Mouse (Mus musculus) midbrain, embryonic 15.5 days (tissue): ENCODE results near the gene Apoa4. TPM values are rescaled to one million over a fixed set of nuclear protein-coding genes. Genes with fewer than 3 reads are reported as not detected.

ENCODE experiments used
- ATAC-seq: fragments of 200-750 bp; cut with Nextera tagmentation; replicated peaks from 2 replicates; pipeline ENCODE4 v1.8.0; 2017; ENCODE audit warnings: moderate TSS enrichment
- H3K27ac ChIP-seq: fragments of 300-500 bp; sonication (generic); 2 replicates; pipeline ENCODE4 v1.5.1; 2015; ENCODE audit warnings: mild to moderate bottlenecking, inconsistent platforms
- H3K27me3 ChIP-seq: fragments of 300-500 bp; sonication (generic); replicated peaks from 2 replicates; pipeline ENCODE4 v1.6.1; 2015; ENCODE audit warnings: inconsistent platforms
- H3K36me3 ChIP-seq: fragments of 300-500 bp; sonication (generic); replicated peaks from 2 replicates; pipeline ENCODE4 v1.6.1; 2015; ENCODE audit warnings: inconsistent platforms
- H3K4me1 ChIP-seq: fragments of 300-500 bp; sonication (generic); 2 replicates; pipeline ENCODE4 v1.6.1; 2015; ENCODE audit warnings: inconsistent platforms
- H3K4me2 ChIP-seq: fragments of 300-500 bp; sonication (generic); 2 replicates; pipeline ENCODE4 v1.6.1; 2015; ENCODE audit warnings: inconsistent platforms, mild to moderate bottlenecking, moderate library complexity
- H3K4me3 ChIP-seq: fragments of 300-500 bp; sonication (generic); 2 replicates; pipeline ENCODE4 v1.5.1; 2015; ENCODE audit warnings: mild to moderate bottlenecking, inconsistent platforms
- H3K9ac ChIP-seq: fragments of 300-500 bp; sonication (generic); 2 replicates; pipeline ENCODE4 v1.6.1; 2015; ENCODE audit warnings: mild to moderate bottlenecking, inconsistent platforms
- H3K9me3 ChIP-seq: fragments of 300-500 bp; sonication (generic); 2 replicates; pipeline ENCODE4 v1.6.1; 2016; ENCODE audit warnings: inconsistent platforms
- WGBS: fragments of 180-500 bp; shearing (Covaris S2); methylation state at CpG from one replicate; pipeline ENCODE4 v1.1.7; 2015; ENCODE audit warnings: mixed read lengths; 5-methylcytosine and 5-hydroxymethylcytosine counted together
- polyA plus RNA-seq: library from polyadenylated mRNA; unstranded; fragments of >200 nt; fragmentation: Nextera tagmentation; extraction: Ambion mirVana; gene quantifications from 2 replicates; pipeline ENCODE4 v1.2.1, GENCODE M21; 2015

Gene Apoa4
- polyA plus RNA-seq, 1 experiment from 2014 or later = 1.0 TPM

DNA sequence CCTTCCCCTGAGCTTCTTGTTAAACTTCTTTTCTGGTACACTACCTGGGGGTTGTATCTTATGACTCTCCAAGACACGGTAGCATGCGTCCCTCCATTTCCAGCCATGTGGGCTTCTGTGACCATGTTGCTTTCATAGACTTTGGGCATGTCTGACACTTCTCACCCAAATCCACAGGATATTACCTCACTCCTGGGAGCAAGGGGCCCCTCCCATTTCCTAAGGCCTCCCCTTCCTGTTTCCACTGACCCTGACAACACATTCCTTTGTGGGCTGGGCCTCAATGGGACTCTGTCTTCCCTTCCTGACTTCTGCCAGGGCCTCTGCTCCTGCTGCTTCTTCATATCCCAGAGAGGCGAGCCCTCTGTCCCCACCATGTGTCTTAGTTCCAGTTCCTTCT, 17.1 kb downstream of the Apoa4 start:
- no peak overlapping the region for H3K4me3 ChIP-seq
- no peaks in the 10 kb centered on the region for H3K36me3 ChIP-seq
- no peak overlapping the region for H3K27ac ChIP-seq
- WGBS = 86% methylated on average over 3 of the region's 3 CpGs
- H3K4me1 ChIP-seq = no peaks in the 10 kb centered on the region
- ATAC-seq = no peak
- no peak overlapping the region for H3K4me2 ChIP-seq
- H3K9me3 ChIP-seq = no peaks in the 10 kb centered on the region
- H3K9ac ChIP-seq = no peak overlapping the region
- H3K27me3 ChIP-seq = peaks cover 4% of the 10 kb centered on the region; the same call in 1 of the 2 replicates

DNA sequence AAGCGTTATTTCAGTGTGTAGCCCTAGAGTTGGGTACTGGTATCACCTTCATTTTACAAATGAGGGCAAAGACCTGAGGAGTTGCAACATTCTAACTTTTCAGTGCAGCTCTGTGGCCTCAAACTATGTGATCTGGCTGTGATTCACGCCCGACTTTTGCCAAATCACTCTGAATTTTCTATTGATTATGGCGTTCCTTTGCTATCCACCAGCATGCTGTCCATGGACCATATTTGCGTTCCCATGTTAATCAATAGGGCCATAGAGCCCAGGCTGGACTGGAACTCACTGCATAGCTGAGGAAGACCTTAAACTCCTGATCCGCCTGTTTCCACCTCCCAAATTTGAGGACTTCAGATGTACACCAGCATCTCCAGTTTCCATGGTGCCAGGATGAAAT, 18.6 kb downstream of the Apoa4 start:
- H3K27me3 ChIP-seq = peaks cover 4% of the 10 kb centered on the region; the same call in 1 of the 2 replicates
- no peaks in the 10 kb centered on the region for H3K4me1 ChIP-seq
- no peak overlapping the region for H3K4me3 ChIP-seq
- H3K4me2 ChIP-seq = no peak overlapping the region
- WGBS = 89% methylated on average over 6 of the region's 6 CpGs
- H3K36me3 ChIP-seq = no peaks in the 10 kb centered on the region
- no peaks in the 10 kb centered on the region for H3K9me3 ChIP-seq
- no peak overlapping the region for H3K9ac ChIP-seq
- H3K27ac ChIP-seq = no peak overlapping the region
- ATAC-seq = no peak

DNA sequence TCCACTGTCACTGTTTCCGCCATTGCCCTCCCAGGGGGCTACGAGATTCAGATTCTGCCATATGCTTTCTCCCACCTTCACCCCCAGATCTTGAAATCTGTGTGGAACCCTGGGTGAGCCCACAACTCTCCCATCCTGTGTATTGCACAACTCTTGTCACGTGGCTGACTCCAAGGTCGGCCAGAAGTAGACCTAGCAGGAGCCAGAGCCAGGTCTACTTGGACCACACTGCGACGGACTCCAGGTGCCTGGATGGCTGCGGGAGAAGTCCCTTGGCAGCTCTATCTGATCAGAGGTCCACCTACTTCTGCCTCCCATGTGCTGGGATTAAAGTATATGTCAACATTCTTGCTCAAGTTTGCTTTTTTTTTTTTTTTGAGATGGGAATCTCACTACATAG, 20.6 kb downstream of the Apoa4 start:
- Histone ChIP-seq H3K27ac (no peak overlapping the region), H3K9ac (no peak overlapping the region), H3K4me1 (no peaks in the 10 kb centered on the region), H3K4me2 (no peak overlapping the region), H3K36me3 (no peaks in the 10 kb centered on the region), H3K9me3 (no peaks in the 10 kb centered on the region), H3K4me3 (no peak overlapping the region), H3K27me3 (peaks cover 4% of the 10 kb centered on the region; the same call in 1 of the 2 replicates)
- ATAC-seq = no peak
- 94% methylated on average over 7 of the region's 7 CpGs for WGBS

- ATAC-seq = no peak
- Histone ChIP-seq H3K4me3 (no peak within 1 kb of the TSS), H3K9me3 (no peaks in the 10 kb centered on the region), H3K4me1 (0 out of 2 replicates have a peak, but pooled peaks cover 3% of the 10 kb centered on the region), H3K27me3 (peaks cover 21% of the 10 kb centered on the region), H3K36me3 (no peaks in the 10 kb centered on the region), H3K4me2 (no peak within 1 kb of the TSS), H3K9ac (no peak within 1 kb of the TSS), H3K27ac (no peak within 1 kb of the TSS)
- 58% methylated on average over 7 of the region's 7 CpGs for WGBS
Measured at GRCm38 (mm10) chr9:46268343-46268873, 27.9 kb downstream of the Apoa4 start, which contains the start of gene Apoa5. Gene Apoa5 (plus strand): TSS chr9:46268633.

GRCm38 (mm10) chr9:46269125-46269524, 28.6 kb downstream of the Apoa4 start:
- H3K4me3 ChIP-seq = no peak overlapping the region
- 86% methylated on average over 5 of the region's 5 CpGs for whole genome bisulfite sequencing
- no peaks in the 10 kb centered on the region for H3K36me3 ChIP-seq
- peaks cover 9% of the 10 kb centered on the region for H3K4me1 ChIP-seq
- H3K4me2 ChIP-seq = no peak overlapping the region
- no peak overlapping the region for H3K27ac ChIP-seq
- H3K9me3 ChIP-seq = no peaks in the 10 kb centered on the region
- peaks cover 21% of the 10 kb centered on the region for H3K27me3 ChIP-seq
- H3K9ac ChIP-seq = no peak overlapping the region
- no peak for ATAC-seq

GRCm38 (mm10) chr9:46270782-46271181, 30.3 kb downstream of the Apoa4 start:
- H3K36me3 ChIP-seq = peaks cover 3% of the 10 kb centered on the region; the same call in 1 of the 2 replicates
- no peak overlapping the region for H3K9ac ChIP-seq
- no peaks in the 10 kb centered on the region for H3K9me3 ChIP-seq
- 91% methylated on average over 4 of the region's 4 CpGs for WGBS
- no peak overlapping the region for H3K4me2 ChIP-seq
- no peak overlapping the region for H3K4me3 ChIP-seq
- no peak overlapping the region for H3K27ac ChIP-seq
- peaks cover 21% of the 10 kb centered on the region for H3K27me3 ChIP-seq
- ATAC-seq = no peak
- peaks cover 13% of the 10 kb centered on the region for H3K4me1 ChIP-seq

- H3K4me3 ChIP-seq = peak overlapping the region; percentile 74
- no peak for ATAC-seq
- no peak overlapping the region for H3K27ac ChIP-seq
Measured at GRCm38 (mm10) chr9:46272070-46272469, 31.6 kb downstream of the Apoa4 start.

DNA sequence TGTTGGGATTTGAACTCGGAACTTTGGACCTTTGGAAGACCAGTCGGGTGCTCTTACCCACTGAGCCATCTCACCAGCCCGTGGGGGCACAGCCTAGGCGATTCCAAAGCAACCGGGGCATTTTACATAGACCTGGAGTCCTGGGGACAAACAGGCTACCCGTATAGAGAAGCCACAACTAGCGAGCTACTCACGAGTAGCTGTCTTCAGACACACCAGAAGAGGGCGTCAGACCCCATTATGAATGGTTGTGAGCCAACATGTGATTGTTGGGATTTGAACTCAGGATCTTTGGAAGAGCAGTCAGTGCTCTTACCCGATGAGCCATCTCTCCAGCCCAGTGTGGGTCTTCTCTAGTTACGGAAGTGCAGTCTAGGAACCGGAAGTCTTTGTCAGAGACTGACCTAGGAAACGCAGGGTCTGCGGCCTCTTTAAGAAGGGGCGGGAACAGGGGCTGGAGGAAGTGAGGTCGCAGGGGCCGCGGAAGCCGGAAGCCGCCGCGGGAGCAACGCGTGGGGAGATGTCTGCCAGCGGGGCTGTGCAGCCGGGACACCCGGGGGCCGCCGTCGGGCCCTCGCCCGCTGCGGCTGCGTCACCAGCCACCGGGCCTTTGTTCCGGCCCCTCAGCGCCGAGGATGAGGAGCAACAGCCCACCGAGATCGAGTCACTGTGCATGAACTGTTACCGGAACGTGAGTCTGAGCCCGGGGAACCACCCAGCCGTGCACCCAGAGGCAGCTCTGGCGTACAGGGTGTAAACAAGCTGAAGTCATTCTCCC, 32.4 kb downstream of the Apoa4 start, which contains the start of gene Zpr1:
Gene Zpr1 (plus strand): TSS at position 388 of the 778 bp plus-strand sequence.
- WGBS = 5% methylated on average over 45 of the region's 45 CpGs
- peak; percentile 97 for ATAC-seq
- H3K4me3 ChIP-seq = peak within 1 kb of the TSS; percentile 74
- no peaks in the 10 kb centered on the region for H3K9me3 ChIP-seq
- H3K9ac ChIP-seq = peak within 1 kb of the TSS; percentile 63
- peak within 1 kb of the TSS; percentile 91 for H3K4me2 ChIP-seq
- peaks cover 18% of the 10 kb centered on the region for H3K36me3 ChIP-seq
- peaks cover 13% of the 10 kb centered on the region for H3K4me1 ChIP-seq
- H3K27me3 ChIP-seq = peaks cover 21% of the 10 kb centered on the region
- H3K27ac ChIP-seq = peak within 1 kb of the TSS; percentile 65

More at GRCm38 (mm10) chr9:46272070-46272469, 31.6 kb downstream of the Apoa4 start:
- H3K9me3 ChIP-seq = no peaks in the 10 kb centered on the region
- peaks cover 10% of the 10 kb centered on the region for H3K36me3 ChIP-seq
- 83% methylated on average over 9 of the region's 9 CpGs for WGBS
- H3K9ac ChIP-seq = no peak overlapping the region
- H3K4me1 ChIP-seq = peaks cover 13% of the 10 kb centered on the region
- H3K27me3 ChIP-seq = peaks cover 21% of the 10 kb centered on the region
- 0 out of 2 replicates have a peak overlapping the region, but pooled peaks have one; percentile 91 for H3K4me2 ChIP-seq

- Histone ChIP-seq H3K4me1 (peaks cover 13% of the 10 kb centered on the region), H3K4me3 (no peak overlapping the region), H3K9ac (no peak overlapping the region), H3K4me2 (no peak overlapping the region), H3K9me3 (no peaks in the 10 kb centered on the region), H3K27ac (no peak overlapping the region), H3K27me3 (peaks cover 15% of the 10 kb centered on the region), H3K36me3 (peaks cover 26% of the 10 kb centered on the region)
- no peak for ATAC-seq
- 91% methylated on average over 9 of the region's 9 CpGs for WGBS
Measured at GRCm38 (mm10) chr9:46274494-46274893, 34.0 kb downstream of the Apoa4 start.

- peak; percentile 94 for ATAC-seq
- under 1% methylated on average over 55 of the region's 55 CpGs for WGBS
Measured at GRCm38 (mm10) chr9:46282631-46283436, 42.3 kb downstream of the Apoa4 start, which contains the start of gene Bud13. Gene Bud13 (plus strand): TSS chr9:46283008.

More at GRCm38 (mm10) chr9:46282631-46283436, 42.3 kb downstream of the Apoa4 start, which contains the start of gene Bud13:
- Histone ChIP-seq H3K27me3 (no peaks in the 10 kb centered on the region), H3K27ac (peak within 1 kb of the TSS; percentile 77), H3K9me3 (no peaks in the 10 kb centered on the region), H3K4me1 (peaks cover 17% of the 10 kb centered on the region), H3K9ac (peak within 1 kb of the TSS; percentile 89), H3K4me3 (peak within 1 kb of the TSS; percentile 93), H3K36me3 (peaks cover 31% of the 10 kb centered on the region), H3K4me2 (peak within 1 kb of the TSS; percentile 82)
